Mouse (Mus musculus) brown adipose tissue, adult 24 weeks (tissue): ENCODE data around the gene Rps6. TPM values are rescaled to one million over a fixed set of nuclear protein-coding genes. Genes with fewer than 3 reads are reported as not detected.
A peak's percentile ranks its signal among the peaks of the same experiment; 100 is the strongest.

Experiments used
- H3K27ac ChIP-seq: fragments of 200-500 bp; replicated peaks from 2 replicates; pipeline ENCODE4 v1.5.1; 2012; ENCODE audit warnings: low read depth, mild to moderate bottlenecking, low read length
- H3K4me1 ChIP-seq: fragments of 200-500 bp; 2 replicates; pipeline ENCODE4 v1.6.1; 2012; ENCODE audit warnings: low read length, mixed read lengths; ENCODE audit not compliant: control insufficient read depth, insufficient read depth, insufficient read length
- H3K4me3 ChIP-seq: fragments of 200-500 bp; 2 replicates; pipeline ENCODE4 v1.5.1; 2012; ENCODE audit warnings: low read depth, mild to moderate bottlenecking, low read length, moderate library complexity; ENCODE audit not compliant: insufficient read depth
- polyA plus RNA-seq: library from polyadenylated mRNA; stranded (reverse); fragments of >200 nt; gene quantifications from 2 replicates; pipeline ENCODE4 v1.2.4, GENCODE M21; 2012; ENCODE audit not compliant: missing spikeins, insufficient read depth, insufficient read length

The Rps6 gene
- polyA plus RNA-seq, result 729 and 792 TPM in 2 replicates

DNA sequence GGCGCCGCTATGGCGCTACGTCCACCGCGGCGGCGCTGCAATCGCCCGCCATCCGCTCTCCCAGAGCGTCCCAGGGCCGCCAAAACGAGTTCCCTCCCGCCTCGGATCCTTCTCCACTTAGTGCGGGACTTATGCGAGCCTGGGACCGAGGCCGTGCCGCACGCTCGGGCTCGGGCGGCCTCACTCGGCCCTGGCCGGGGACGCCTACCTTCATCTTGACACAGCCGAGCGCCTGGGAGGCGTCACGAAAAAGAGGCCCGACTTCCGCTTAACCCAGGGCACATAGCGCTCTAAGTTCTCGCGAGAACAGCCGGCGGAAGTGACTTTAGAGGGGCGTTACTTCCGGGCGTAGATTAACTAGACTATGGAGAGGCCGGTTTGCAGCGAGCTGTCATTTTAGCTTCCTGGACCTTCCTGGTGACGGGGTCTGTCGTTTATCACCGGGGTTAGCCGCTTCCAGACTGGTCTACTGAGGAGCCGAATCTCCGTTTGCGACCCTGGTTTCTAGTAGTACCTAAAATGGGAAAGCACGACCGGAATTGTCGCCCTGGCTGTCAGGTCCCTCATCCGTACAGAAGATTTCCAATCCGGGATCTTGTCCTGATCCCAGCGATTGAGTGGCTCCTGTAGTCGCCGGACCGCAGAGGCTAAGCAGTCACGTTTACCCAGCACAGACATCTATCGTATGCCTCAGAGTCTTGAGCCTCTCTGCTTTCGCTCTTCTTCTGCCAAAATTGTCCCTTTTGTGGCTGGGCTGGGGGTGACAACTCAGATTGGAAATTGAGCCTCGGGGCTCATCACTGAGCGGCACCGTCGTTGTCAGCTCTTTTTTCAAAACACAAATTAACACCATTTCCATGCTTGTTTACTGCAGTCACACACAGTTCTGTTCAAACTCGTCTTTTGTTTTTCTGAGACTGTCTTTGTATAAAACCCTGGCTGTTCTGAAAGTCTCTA, at the start of gene Rps6:
Rps6 (minus strand) TSS at position 300 of the 957 bp plus-strand sequence.
- peak within 1 kb of the TSS; percentile 97 for H3K27ac ChIP-seq
- H3K4me1 ChIP-seq, result no peaks in the 10 kb centered on the region
- H3K4me3 ChIP-seq, result peak within 1 kb of the TSS; percentile 96

DNA sequence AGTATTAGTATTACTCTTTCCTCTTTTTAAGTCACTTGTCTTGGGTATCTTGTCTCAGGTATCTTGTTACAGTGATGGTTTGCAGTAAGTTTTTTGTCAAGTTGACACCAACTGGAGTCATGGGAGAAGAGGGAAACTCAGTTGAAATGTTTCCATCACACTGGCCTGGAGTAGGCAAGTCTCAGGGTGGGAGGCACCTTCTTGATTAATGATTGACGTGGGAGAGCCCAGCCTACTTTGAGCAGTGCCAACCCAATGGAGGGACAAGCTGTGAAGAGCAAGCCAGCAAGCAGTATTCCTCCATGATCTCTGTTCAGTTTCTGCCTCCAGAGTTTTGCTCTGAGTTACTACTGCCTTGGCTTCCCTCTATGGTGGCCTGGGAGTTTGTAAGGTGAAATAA, 48.7 kb upstream of the Rps6 start:
- H3K27ac ChIP-seq, result peak overlapping the region; percentile 73
- peaks cover 13% of the 10 kb centered on the region for H3K4me1 ChIP-seq
- H3K4me3 ChIP-seq, result no peak overlapping the region

DNA sequence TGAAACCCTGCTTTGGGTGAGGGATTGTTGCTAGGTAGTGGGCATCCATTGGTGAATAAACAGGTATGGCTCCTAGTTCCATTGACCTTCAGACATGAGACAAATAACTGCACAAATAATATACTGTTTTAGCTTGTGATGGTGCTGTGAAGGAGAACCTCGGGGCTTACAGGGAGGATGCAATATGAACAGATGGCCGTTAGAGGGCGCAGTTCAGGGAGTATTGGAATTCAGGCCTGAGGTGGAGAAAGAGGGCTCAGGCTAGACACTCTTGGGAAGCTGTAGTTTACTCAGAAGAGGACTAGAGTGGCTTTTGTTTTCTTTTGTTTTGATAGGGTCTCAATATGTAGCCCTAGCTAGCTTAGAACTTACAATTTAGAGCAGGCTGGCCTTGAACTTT, 47.8 kb upstream of the Rps6 start:
- H3K4me3 ChIP-seq, result no peak overlapping the region
- peaks cover 13% of the 10 kb centered on the region for H3K4me1 ChIP-seq
- H3K27ac ChIP-seq, result no peak overlapping the region

DNA sequence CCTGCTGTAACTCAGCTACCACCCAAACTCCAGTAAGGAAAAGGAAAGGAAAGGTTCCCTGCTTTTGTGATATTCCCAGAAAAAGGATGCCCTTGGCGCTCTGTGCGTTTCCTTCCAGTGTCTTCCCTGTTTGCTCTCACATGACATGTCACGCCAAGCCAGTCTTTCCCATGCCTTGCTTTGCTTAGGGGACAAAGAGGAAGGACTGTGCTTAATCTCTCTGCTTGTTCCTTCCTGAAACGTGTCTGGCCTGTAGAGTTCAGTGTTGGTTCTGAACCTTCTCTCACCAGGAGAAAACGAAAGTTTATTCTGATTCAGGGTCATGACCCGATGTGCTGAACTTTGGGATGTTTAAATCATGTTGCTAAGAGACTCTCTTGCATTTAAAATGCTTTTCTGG, 45.1 kb upstream of the Rps6 start:
- Histone ChIP-seq H3K4me3 (no peak overlapping the region), H3K27ac (peak overlapping the region; percentile 86)

DNA sequence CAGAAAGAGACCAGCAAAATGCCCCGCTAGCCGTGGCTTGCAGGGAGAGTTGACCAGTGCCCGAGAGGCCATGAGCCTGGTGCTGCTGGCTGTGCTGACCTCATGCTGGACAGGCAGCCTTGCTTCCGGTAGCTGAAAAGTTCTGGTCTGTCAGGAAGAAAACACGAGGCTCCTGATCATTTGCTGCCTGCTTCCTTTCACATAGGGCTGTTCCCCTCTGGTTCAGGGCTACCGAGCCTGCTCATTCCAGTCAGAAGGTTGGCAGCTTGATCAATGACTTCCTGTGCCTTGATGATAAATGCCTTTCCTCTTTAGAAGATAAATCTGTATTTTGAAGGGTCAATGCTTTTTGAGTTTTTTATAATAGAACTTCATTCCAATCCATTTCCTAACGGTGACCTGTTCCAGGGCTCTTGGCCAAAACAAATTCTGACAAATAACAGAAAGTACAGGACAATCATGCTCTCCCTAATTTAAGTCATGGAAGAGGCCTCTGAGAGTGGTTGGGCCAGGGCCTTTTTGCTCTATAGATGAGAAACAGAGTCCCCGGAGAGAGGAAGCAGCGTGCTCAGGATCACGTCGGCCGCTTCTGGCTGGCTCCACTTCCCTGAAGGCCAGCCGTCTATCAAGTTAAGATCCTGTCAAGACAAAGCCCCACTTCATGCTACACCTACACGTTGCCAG, 41.7 kb upstream of the Rps6 start:
- H3K27ac ChIP-seq, result peak overlapping the region; percentile 99
- peaks cover 35% of the 10 kb centered on the region for H3K4me1 ChIP-seq
- H3K4me3 ChIP-seq, result no peak overlapping the region

More for the DNA sequence above, 45.1 kb upstream of the Rps6 start:
- peaks cover 31% of the 10 kb centered on the region for H3K4me1 ChIP-seq

DNA sequence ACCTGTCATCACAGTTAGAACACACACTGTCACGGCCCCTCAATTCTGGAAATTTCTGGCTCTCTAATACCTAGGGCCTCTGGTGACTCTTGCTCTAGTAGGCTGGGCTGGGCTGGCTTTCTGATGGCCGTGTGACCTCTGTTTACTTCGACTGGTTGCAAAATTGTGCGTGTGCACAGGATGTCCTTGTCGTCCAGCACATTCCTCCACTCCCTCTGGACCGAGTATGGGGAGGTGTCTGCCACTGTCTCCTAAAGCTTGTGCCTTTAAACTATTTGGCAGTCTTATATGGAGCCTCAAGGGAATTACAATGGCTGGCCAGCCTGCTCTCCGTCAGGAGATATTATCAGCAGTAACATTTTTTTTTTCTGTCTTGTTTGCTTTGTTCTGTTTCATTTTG, 40.2 kb upstream of the Rps6 start:
- Histone ChIP-seq H3K4me1 (peaks cover 32% of the 10 kb centered on the region), H3K4me3 (no peak overlapping the region), H3K27ac (peak overlapping the region; percentile 100)

DNA sequence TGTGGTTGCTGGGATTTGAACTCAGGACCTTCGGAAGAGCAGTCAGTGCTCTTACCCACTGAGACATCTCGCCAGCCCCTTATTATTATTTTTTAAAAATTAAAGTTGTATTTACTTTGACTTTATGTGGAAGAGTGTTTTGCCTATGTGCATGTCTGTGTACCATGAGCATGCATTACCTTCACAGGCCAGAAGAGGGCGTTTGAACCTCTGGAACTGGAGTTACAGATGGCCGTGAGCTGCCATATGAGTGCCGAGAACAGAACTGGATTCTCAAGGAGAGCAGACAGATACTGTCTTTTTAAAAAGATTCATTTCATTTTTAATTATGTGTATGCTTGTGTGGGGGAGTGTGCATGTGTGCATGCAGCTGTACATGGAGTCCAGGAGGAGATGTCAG, 30.7 kb upstream of the Rps6 start:
- Histone ChIP-seq H3K4me1 (peaks cover 12% of the 10 kb centered on the region), H3K4me3 (no peak overlapping the region)

DNA sequence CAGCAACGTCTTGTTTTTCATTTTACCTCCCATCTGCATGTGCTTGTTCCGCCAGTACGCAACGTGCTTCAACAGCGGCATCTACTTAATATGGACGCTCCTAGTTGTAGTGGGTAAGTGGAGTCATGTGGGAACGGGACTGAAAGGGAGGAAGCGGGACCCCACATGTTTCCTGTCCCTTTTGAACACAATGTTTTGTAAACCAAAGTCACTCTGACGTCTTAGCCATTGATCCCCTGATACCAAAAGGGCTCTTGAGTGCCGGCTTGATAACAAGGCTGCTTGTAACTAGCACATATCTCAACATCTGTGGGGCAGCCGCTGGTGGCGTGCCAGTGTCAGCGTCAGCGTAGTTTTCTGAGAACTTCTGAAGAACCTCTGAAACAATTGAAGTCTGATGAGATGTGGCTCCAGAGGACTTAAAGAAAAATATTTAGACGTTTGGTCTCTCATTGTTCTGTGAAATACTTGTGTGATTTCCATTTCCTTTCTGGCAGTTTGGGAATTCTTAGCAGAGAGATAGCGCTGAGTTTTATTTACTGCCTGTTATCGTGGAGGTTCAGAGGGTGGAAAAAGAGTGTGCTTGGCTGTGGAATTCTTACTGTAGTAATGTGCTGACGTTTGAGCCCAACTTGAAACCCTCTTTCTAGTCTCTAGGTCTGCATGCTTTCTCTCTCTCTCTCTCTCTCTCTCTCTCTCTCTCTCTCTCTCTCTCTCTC, 29.1 kb upstream of the Rps6 start:
- H3K27ac ChIP-seq, result peak overlapping the region; percentile 92
- peak overlapping the region; percentile 48 for H3K4me3 ChIP-seq
- H3K4me1 ChIP-seq, result peaks cover 12% of the 10 kb centered on the region

More for the DNA sequence above, 30.7 kb upstream of the Rps6 start:
- no peak overlapping the region for H3K27ac ChIP-seq

DNA sequence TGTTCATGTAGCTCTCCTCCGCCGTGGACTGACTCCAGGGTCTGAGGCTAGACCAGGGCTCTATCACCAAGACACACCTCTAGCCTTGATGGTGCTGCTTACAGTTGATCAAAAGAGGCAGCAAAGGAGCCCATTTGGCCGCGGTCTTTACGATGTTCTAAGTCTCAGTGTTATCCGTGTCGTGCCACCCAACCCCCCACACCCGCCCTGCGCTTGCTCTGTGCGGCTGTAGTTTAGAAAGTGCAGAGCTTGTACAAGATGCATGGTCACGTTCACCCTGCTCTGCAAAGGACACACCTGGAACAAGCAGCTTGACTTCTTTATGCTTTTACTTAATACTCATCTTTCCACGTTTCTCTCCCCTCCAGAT, 28.6 kb upstream of the Rps6 start:
- Histone ChIP-seq H3K4me1 (peaks cover 12% of the 10 kb centered on the region), H3K27ac (peak overlapping the region; percentile 92), H3K4me3 (peak overlapping the region; percentile 48)

DNA sequence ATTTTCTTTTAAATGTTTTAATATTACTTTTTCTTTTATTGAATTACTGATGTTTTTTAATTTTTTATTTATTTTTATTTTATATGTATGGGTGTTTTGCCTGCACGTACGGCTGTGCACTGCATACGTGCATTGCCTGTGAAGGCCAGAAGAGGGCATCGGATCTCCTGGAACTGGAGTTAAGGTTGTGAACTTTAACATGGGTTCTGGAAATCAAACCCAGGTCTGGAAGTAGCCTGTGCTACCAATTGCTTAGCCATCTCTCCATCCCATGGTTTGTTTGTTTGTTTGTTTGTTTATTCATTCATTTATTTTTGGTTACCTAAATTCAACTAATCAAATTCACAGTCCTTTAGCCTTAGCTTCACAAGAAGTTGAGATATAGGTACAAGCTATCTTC, 27.7 kb upstream of the Rps6 start:
- Histone ChIP-seq H3K4me3 (no peak overlapping the region), H3K4me1 (peaks cover 12% of the 10 kb centered on the region), H3K27ac (no peak overlapping the region)

DNA sequence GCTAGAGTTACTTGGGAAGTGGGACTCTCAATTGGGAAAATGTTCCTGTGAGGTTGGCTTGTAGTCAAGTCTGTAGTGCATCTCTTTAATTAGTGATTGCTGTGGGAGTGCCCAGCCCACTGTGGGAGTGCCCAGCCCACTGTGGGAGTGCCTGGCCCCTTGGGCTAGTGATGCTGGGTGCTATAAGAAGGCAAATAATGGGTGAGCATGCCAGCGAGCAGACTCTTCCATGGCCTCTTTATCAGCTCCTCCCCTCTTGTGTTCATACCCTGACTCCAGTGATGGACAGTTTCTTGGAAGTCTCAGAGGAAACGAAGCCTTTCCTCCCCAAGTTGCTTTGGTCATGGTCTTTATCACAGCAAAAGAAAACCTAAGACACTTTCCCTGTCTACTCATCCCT, 25.2 kb upstream of the Rps6 start:
- peaks cover 12% of the 10 kb centered on the region for H3K4me1 ChIP-seq
- 0 out of 2 replicates have a peak overlapping the region, but pooled peaks have one; percentile 21 for H3K27ac ChIP-seq
- no peak overlapping the region for H3K4me3 ChIP-seq

DNA sequence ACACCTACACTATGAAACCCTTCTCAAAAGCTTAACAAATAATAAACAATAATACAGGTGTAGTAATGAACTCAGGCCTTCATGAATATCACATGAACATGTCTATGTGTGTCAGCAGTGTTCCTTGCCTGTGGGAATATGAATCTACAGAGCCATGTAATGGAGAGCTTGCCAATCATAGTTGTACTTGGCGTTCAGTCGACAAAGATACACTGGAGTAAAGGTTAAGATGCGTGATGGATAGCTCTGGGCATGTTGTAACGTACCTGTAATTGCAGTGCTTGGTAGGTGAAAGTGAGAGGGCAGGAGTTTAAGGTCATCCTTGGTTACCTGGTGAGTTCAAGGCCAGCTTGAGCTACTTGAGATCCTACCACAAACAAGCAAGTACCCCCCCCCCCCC, 24.0 kb upstream of the Rps6 start:
- Histone ChIP-seq H3K4me1 (peaks cover 6% of the 10 kb centered on the region), H3K4me3 (no peak overlapping the region), H3K27ac (no peak overlapping the region)

DNA sequence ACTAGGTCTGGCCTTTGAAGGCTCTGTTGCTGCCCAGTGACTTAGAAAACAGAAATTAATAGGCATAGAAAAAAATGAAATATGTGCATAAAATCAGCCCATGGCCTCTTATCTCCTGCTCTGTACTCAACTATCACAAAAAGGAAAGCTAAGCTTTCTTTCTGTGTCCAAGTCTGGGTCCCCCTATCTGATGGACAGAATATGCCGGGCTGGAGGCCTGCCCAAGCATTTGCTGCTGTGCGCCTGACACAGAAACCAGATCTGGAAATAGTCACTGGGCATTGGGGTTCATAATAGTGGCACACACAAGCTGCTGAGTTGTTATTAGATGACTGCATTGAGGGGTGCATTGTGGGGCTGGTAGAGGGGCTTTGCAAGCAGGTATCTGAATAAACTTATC, 22.3 kb upstream of the Rps6 start:
- no peak overlapping the region for H3K27ac ChIP-seq
- no peak overlapping the region for H3K4me3 ChIP-seq
- no peaks in the 10 kb centered on the region; the same call in 1 of the 2 replicates for H3K4me1 ChIP-seq

DNA sequence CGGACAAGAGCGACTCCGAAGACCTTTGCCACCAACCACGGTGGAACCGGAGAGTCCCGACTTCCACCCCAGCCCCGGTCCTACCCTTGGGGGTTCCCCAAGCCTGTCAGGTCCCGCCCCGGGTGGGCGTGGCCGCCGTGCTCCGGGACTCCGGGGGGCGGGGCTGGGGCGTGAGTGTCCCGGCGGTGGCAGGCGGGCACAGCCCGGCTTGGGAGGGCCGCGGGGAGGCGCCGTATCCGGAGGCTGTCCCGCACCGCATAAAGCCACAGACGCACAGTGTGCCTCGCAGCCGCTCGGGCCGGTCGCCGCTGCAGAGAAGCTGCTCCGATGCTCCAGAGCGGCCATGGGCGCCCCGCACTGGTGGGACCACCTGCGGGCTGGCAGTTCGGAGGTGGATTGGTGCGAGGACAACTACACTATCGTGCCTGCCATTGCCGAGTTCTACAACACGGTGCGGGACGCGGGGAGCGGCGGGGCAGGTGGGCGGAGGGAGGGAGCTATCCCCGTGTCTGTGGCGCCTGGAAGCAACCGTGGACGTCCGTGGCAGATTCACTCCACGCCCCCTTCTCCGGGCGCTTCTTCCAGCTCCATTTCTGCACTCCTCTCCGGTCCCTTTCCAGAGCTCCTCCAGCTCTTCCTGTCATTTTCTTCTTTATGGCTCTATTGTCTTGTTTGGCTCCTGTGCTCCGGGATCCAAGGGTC, 17.1 kb upstream of the Rps6 start, which contains the start of gene Acer2:
Acer2 (plus strand) TSS at position 251 of the 702 bp plus-strand sequence.
- peak within 1 kb of the TSS; percentile 74 for H3K4me3 ChIP-seq
- H3K27ac ChIP-seq, result peak within 1 kb of the TSS; percentile 53
- no peaks in the 10 kb centered on the region; the same call in 1 of the 2 replicates for H3K4me1 ChIP-seq
